Mouse (Mus musculus) small intestine, adult 2 months (tissue): Measurements from ENCODE around the gene Trappc3.

Source experiments
- CTCF ChIP-seq: fragments of 200-500 bp; IDR thresholded peaks from 2 replicates; pipeline ENCODE4 v1.5.1; 2012; ENCODE audit warnings: low read depth, mild to moderate bottlenecking, control low read depth, inconsistent platforms, low read length, moderate library complexity, mixed read lengths; ENCODE audit not compliant: insufficient replicate concordance, insufficient read length; ENCODE audit errors: extremely low read depth
- POLR2A ChIP-seq: fragments of 200-500 bp; IDR thresholded peaks from 2 replicates; pipeline ENCODE4 v1.6.1; 2012; ENCODE audit warnings: low read depth, mild to moderate bottlenecking, control low read depth, inconsistent platforms, low read length, moderate library complexity

GRCm38 (mm10) chr4:126235191-126235590, 26.9 kb upstream of the Trappc3 start:
- TF ChIP-seq CTCF (no peak), POLR2A (no peak)
